ENCODE assay signal across 21 mouse cellular contexts in the genomic region with DNA sequence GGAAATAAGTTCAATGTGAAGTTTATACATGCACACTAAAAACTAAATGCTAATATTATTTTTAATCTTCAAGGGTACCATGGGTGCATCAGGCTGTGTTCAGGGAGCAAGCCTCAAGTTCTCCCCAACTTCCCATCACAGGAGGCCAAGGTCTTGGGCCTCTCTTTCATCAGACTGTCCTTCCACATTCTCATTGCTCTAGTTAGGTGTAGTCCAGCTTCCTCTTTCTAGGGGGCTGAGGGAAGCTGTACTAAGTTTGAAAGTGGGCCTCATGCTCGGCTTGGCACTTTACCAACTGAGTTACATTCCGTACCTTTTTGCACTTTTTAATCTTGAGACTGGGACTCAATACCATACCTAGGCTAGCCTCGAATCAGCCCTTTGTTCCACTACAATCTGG.
"Had no signal": no experiment of that assay in that cellular context is flagged by ENCODE, and none has a peak within 500 bp of the region (broad histone marks: within the 10 kb centered on the region; RNA-seq: fewer than 3 reads in every experiment).

No protein-coding gene starts in this region.

- H3K4me1 ChIP-seq: limb, embryonic 10.5 days; limb, embryonic 12.5 days; liver, embryonic 13.5 days had no signal

- H3K27me3 ChIP-seq: heart, embryonic 12.5 days; hindbrain, embryonic 13.5 days; hindbrain, embryonic 15.5 days; limb, embryonic 12.5 days; liver, embryonic 13.5 days had no signal

- H3K9ac ChIP-seq: heart, embryonic 12.5 days; hindbrain, embryonic 13.5 days; hindbrain, embryonic 15.5 days; limb, embryonic 12.5 days; liver, embryonic 13.5 days had no signal

- ATAC-seq: hindbrain, postnatal 0 days; intestine, embryonic 16.5 days had no signal

- H3K4me3 ChIP-seq: heart, adult 2 months; heart, embryonic 12.5 days; hindbrain, embryonic 13.5 days; hindbrain, embryonic 15.5 days; layer of hippocampus, adult 2 months; left cerebral cortex, adult 2 months; limb, embryonic 10.5 days; limb, embryonic 12.5 days; liver, embryonic 13.5 days had no signal

- H3K27ac ChIP-seq: heart, adult 2 months; hindbrain, embryonic 13.5 days; hindbrain, embryonic 15.5 days; hindbrain, postnatal 0 days; layer of hippocampus, adult 2 months; left cerebral cortex, adult 2 months; limb, embryonic 10.5 days; limb, embryonic 12.5 days; liver, embryonic 13.5 days had no signal

- H3K36me3 ChIP-seq: heart, embryonic 12.5 days; hindbrain, embryonic 13.5 days; hindbrain, embryonic 15.5 days; limb, embryonic 10.5 days; limb, embryonic 12.5 days; liver, embryonic 13.5 days had no signal

- DNase-seq: gastrocnemius, postnatal 25 days; heart, adult 2 months; heart, postnatal 10 days; heart, postnatal 4 days; kidney, adult 11 months; kidney, adult 8-10 months; kidney, postnatal 10 days; kidney, postnatal 25 days; kidney, postnatal 4 days; liver; liver, embryonic 13.5 days had no signal

- H3K9me3 ChIP-seq: heart, embryonic 12.5 days; hindbrain, embryonic 13.5 days; hindbrain, embryonic 15.5 days; limb, embryonic 10.5 days; limb, embryonic 12.5 days; liver, embryonic 13.5 days had no signal

- H3K4me2 ChIP-seq: heart, embryonic 12.5 days; hindbrain, embryonic 13.5 days; hindbrain, embryonic 15.5 days; limb, embryonic 12.5 days; liver, embryonic 11.5 days; liver, embryonic 13.5 days had no signal
